In genomic region chr13:34148767-34149392, GRCm38 (mm10) we compare ENCODE assay signal across 1 mouse cellular context.
TF ChIP-seq lines count a peak whose summit lies in the region.

No protein-coding gene starts in this region.

TF ChIP-seq in CH12.LX, 34 proteins besides CTCF, POLR2A, EP300 and RAD21 (continued from another document):
- TF ChIP-seq CHD2 (IDR thresholded peaks at IDR 0.05; ENCODE audit: low read length) (peak; percentile 92), GABPA (IDR thresholded peaks at IDR 0.05; ENCODE audit: insufficient replicate concordance, low read depth, low read length) (no peak), ZC3H11A (IDR thresholded peaks at IDR 0.05; ENCODE audit: low read depth, low read length) (no peak), ELF1 (IDR thresholded peaks at IDR 0.05; ENCODE audit: low read depth, low read length) (no peak), ZMIZ1 (IDR thresholded peaks at IDR 0.05; ENCODE audit: low read depth, low read length) (no peak), IRF4 (IDR thresholded peaks at IDR 0.05; ENCODE audit: low read depth, low read length) (no peak), MXI1 (IDR thresholded peaks at IDR 0.05; ENCODE audit: low read depth, low read length) (no peak), USF1 (IDR thresholded peaks at IDR 0.05; ENCODE audit: low read depth, low read length) (no peak), KAT2A (IDR thresholded peaks at IDR 0.05; ENCODE audit: insufficient replicate concordance, low read length) (no peak), TBP (conservative IDR thresholded peaks at IDR 0.05; ENCODE audit: low read depth, low read length) (no peak), MEF2A (IDR thresholded peaks at IDR 0.05; ENCODE audit: borderline replicate concordance, low read depth, low read length) (peak; percentile 48; the same call in 1 of the 2 replicates), TCF12 (IDR thresholded peaks at IDR 0.05; ENCODE audit: low read depth, low read length) (peak; percentile 57; the same call in 1 of the 2 replicates), MAFK (IDR thresholded peaks at IDR 0.05; ENCODE audit: insufficient replicate concordance, low read length) (no peak), BHLHE40 (IDR thresholded peaks at IDR 0.05; ENCODE audit: low read depth, low read length) (no peak), ZKSCAN1 (IDR thresholded peaks at IDR 0.05; ENCODE audit: borderline replicate concordance, low read depth, low read length) (no peak), JUND (conservative IDR thresholded peaks at IDR 0.05; ENCODE audit: low read depth, low read length) (no peak), ETS1 (conservative IDR thresholded peaks at IDR 0.05; ENCODE audit: low read depth, low read length) (no peak), PAX5 (IDR thresholded peaks at IDR 0.05; ENCODE audit: low read length) (no peak), SMC3 (IDR thresholded peaks at IDR 0.05; ENCODE audit: low read depth, low read length) (no peak), POLR2AphosphoS2 (IDR thresholded peaks at IDR 0.05; ENCODE audit: low read depth, low read length) (no peak)
